Mouse (Mus musculus) embryonic facial prominence, embryonic 10.5 days (tissue): ENCODE data around the gene Cyct. TPM values are rescaled to one million over a fixed set of nuclear protein-coding genes. Genes with fewer than 3 reads are reported as not detected.

Source experiments
- DNase-seq: peaks from one replicate; pipeline ENCODE4 v3.0.0-alpha.2; 2017; ENCODE audit warnings: low spot score
- H3K27ac ChIP-seq: fragments of 300-500 bp; sonication (generic); replicated peaks from 2 replicates; pipeline ENCODE4 v1.5.1; 2016; ENCODE audit warnings: mild to moderate bottlenecking
- H3K27me3 ChIP-seq: fragments of 300-500 bp; sonication (generic); replicated peaks from 2 replicates; pipeline ENCODE4 v1.6.1; 2016; ENCODE audit warnings: low read depth, mild to moderate bottlenecking; ENCODE audit not compliant: poor library complexity, severe bottlenecking
- H3K36me3 ChIP-seq: fragments of 300-500 bp; sonication (generic); replicated peaks from 2 replicates; pipeline ENCODE4 v1.6.1; 2016; ENCODE audit warnings: mild to moderate bottlenecking, moderate library complexity
- H3K4me1 ChIP-seq: fragments of 300-500 bp; sonication (generic); 2 replicates; pipeline ENCODE4 v1.6.1; 2016
- H3K4me3 ChIP-seq: fragments of 300-500 bp; sonication (generic); 2 replicates; pipeline ENCODE4 v1.5.1; 2016; ENCODE audit warnings: mild to moderate bottlenecking, moderate library complexity
- H3K9me3 ChIP-seq: fragments of 300-500 bp; sonication (generic); 2 replicates; pipeline ENCODE4 v1.6.1; 2016; ENCODE audit warnings: mild to moderate bottlenecking
- WGBS: fragments of 180-500 bp; shearing (Covaris S2); methylation state at CpG from one replicate; pipeline ENCODE4 v1.1.7; 2016; 5-methylcytosine and 5-hydroxymethylcytosine counted together
- polyA plus RNA-seq: library from polyadenylated mRNA; unstranded; fragments of >200 nt; fragmentation: Nextera tagmentation; extraction: Ambion mirVana; gene quantifications from 2 replicates; pipeline ENCODE4 v1.2.1, GENCODE M21; 2016

Cyct gene
- polyA plus RNA-seq, result not detected in 2 replicates

- Histone ChIP-seq H3K4me3 (no peak within 1 kb of the TSS), H3K4me1 (no peaks in the 10 kb centered on the region), H3K27ac (no peak within 1 kb of the TSS), H3K36me3 (no peaks in the 10 kb centered on the region), H3K9me3 (no peaks in the 10 kb centered on the region), H3K27me3 (no peaks in the 10 kb centered on the region)
- no peak for DNase-seq
- 89% methylated on average over 11 of the region's 11 CpGs for WGBS
These were observed at the start of gene Cyct for GRCm38 (mm10) chr2:76360226-76360625. Gene Cyct (minus strand): TSS chr2:76360450.

DNA sequence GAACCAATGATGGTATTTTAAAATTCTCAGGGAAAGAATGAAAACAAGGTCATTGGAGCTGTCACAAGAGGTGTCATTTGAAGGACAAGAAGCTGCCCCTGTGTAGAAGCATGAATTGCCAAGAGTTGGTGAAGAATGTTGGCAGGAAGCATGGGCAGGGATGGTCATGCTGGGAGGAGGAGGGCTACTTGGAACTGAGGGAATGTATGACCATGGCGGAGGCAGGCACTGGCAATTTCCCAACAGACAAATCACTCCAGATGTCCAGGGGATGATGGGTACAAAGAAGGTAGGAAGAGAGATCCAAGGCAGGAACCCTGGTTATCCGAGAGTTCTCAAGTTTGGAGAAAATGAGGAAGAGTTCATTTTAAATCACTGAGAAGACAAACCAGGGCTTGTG lies 49.7 kb upstream of the Cyct start:
- Histone ChIP-seq H3K36me3 (no peaks in the 10 kb centered on the region; the same call in 1 of the 2 replicates), H3K9me3 (no peaks in the 10 kb centered on the region), H3K27ac (no peak overlapping the region), H3K4me1 (peaks cover 18% of the 10 kb centered on the region), H3K4me3 (no peak overlapping the region), H3K27me3 (peaks cover 14% of the 10 kb centered on the region)
- DNase-seq, result no peak
- 90% methylated on average over 2 of the region's 2 CpGs for WGBS

- Histone ChIP-seq H3K36me3 (no peaks in the 10 kb centered on the region; the same call in 1 of the 2 replicates), H3K27me3 (peaks cover 19% of the 10 kb centered on the region), H3K9me3 (no peaks in the 10 kb centered on the region), H3K27ac (no peak overlapping the region), H3K4me3 (no peak overlapping the region), H3K4me1 (peaks cover 18% of the 10 kb centered on the region)
- 67% methylated on average over 1 of the region's 1 CpGs for WGBS
- DNase-seq, result no peak
These were observed 49.3 kb upstream of the Cyct start for GRCm38 (mm10) chr2:76409526-76409925.

DNA sequence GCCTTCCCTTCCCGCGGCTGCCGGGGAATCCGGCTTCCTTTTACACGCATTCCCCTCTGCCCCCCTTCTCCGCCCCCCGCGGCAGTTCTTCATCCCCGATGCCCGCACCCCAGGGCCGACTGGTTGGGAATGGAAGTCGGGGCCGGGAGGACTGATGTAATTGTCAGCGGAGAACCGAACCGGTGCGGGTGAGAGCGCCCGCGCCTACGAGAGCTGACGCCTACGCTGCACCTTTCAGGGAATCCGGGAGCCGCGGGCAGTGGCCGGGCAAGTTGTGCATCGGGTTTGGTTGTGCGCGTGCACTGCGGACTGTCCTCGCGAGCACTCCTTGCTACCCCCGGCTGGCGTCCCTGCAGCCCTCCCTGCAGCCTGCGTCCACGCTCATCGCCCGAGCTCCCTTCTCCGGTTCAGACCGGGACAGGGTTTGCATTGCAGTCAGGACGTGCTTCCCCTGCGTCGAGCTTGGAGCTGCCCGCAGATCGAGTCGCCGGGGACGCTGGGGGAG lies 46.7 kb upstream of the Cyct start:
- peak; percentile 83 for DNase-seq
- peak overlapping the region; percentile 94 for H3K4me3 ChIP-seq
- H3K9me3 ChIP-seq, result no peaks in the 10 kb centered on the region
- H3K27me3 ChIP-seq, result peaks cover 39% of the 10 kb centered on the region
- under 1% methylated on average over 49 of the region's 49 CpGs for WGBS
- H3K4me1 ChIP-seq, result peaks cover 18% of the 10 kb centered on the region
- peak overlapping the region; percentile 87 for H3K27ac ChIP-seq
- no peaks in the 10 kb centered on the region for H3K36me3 ChIP-seq

DNA sequence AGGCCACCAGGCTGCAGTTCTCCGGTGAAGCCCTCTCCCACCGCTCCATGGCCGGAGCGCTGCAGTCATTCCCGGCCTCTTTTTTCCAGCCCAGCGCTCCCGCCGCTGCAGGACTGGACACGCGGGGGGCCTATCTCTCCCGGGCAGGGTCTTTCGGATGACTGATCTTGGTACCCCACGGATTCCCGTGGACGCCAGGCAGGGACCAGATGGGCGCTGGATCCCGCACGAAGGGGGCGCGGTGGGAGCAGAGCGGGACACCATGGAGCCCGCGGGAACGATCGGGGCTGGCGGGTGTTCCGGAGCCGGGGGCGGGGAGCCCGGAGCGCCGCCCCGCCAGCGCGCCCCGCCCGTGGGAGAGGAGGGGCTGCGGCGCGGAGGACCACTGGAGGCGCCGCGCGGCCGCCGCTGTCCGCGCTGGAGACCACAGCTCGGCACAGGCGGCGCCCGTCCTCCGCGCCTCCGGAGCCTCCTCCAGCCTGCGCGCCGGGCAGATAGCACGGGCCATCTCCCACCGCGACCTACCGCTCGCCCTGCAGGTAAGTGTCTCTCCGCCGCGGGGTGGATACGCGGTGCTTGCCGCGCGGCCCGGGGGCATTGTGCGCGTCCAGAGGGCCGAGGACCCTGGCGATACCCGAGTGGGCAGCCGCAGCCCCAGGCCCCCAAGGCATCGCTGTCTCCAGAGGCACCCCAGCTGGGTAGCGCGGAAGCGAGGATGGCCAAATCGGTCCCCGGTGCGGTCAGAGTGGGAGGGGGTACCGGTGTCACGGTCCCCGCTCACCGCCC lies 46.1 kb upstream of the Cyct start, which contains the start of gene Osbpl6:
Osbpl6 (plus strand) TSS at position 358 of the 786 bp plus-strand sequence.
- Histone ChIP-seq H3K4me3 (peak within 1 kb of the TSS; percentile 94), H3K36me3 (no peaks in the 10 kb centered on the region), H3K9me3 (no peaks in the 10 kb centered on the region), H3K4me1 (peaks cover 18% of the 10 kb centered on the region), H3K27ac (peak within 1 kb of the TSS; percentile 87), H3K27me3 (peaks cover 39% of the 10 kb centered on the region)
- DNase-seq, result peak; percentile 85
- under 1% methylated on average over 88 of the region's 89 CpGs for WGBS

DNA sequence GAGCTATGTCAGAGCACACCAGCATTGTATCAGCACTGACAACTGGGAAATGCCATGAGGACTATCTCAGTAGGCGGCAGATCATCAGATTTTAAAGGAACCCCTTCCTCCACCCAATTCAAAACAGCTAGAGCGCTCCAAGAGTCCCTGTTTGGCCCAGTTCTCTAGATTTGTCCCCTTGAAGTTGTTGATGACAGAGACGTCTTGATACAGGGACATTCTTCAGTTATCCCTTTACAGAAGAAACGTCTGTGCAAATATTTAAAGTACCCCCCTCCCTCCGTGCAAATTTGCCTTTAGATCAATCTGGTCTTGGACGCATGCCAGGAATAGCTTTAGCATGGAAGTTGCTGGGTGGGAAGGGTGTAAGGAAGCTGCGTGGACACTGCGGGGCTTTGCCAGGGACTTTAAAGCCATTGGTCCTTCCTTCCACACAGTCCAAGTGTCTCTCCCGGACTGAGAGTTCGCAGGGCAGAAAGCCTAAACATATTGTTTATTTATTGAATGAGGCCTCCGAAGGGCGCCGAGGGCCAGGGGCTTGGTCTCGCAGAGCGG lies 45.4 kb upstream of the Cyct start:
- Histone ChIP-seq H3K4me3 (peak overlapping the region; percentile 94), H3K27me3 (peaks cover 39% of the 10 kb centered on the region), H3K4me1 (peaks cover 18% of the 10 kb centered on the region), H3K9me3 (no peaks in the 10 kb centered on the region), H3K27ac (peak overlapping the region; percentile 87), H3K36me3 (no peaks in the 10 kb centered on the region)
- no peak for DNase-seq
- WGBS, result 4% methylated on average over 15 of the region's 15 CpGs

DNA sequence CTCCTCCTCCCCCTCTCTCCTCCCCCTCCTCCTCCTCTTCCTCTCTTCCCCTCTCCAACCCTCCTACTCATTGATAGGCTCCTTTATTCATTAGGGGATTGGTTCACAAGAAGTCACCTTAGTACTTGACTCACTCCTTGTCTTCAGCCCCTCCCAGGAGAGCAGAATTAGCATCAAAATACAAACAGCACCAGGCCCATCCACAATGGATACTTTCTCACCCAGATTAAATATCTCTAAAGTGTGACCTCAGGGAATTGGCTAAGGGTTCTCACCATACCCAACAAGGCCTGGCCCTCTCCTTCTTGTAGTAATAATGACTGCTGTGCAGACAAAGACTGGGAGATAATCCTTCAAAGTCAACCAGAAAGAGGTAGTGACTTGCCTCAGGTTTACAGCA lies 39.9 kb upstream of the Cyct start:
- Histone ChIP-seq H3K4me3 (no peak overlapping the region), H3K9me3 (no peaks in the 10 kb centered on the region)

DNA sequence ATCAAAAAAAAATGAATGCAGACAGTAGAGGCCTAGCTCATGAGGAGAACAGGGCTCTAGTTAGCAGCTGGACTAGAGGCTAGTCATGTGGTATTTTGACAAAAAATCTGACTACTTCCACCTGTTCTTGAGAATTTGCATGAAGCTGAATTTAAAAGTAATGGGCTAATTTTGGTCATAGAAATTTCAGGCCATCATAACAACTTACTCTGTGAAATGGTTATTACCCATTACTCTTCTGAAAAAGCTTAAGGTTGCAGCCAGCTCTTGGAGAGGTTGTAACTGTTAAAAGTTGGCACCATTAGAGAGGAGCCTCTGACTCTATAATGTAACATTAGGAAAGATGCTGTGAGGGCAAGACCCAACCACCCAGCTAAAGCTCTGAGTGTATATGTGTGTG lies 26.3 kb upstream of the Cyct start:
- Histone ChIP-seq H3K9me3 (no peaks in the 10 kb centered on the region), H3K36me3 (peaks cover 56% of the 10 kb centered on the region), H3K27ac (no peak overlapping the region), H3K27me3 (no peaks in the 10 kb centered on the region), H3K4me1 (no peaks in the 10 kb centered on the region), H3K4me3 (no peak overlapping the region)
- no peak for DNase-seq

More for the DNA sequence above, 39.9 kb upstream of the Cyct start:
- no peak overlapping the region for H3K27ac ChIP-seq
- H3K4me1 ChIP-seq, result peaks cover under 1% of the 10 kb centered on the region
- H3K27me3 ChIP-seq, result peaks cover 27% of the 10 kb centered on the region
- no peaks in the 10 kb centered on the region for H3K36me3 ChIP-seq
- DNase-seq, result no peak

GRCm38 (mm10) chr2:76378646-76379045 lies 18.4 kb upstream of the Cyct start:
- Histone ChIP-seq H3K4me1 (no peaks in the 10 kb centered on the region), H3K27me3 (no peaks in the 10 kb centered on the region), H3K27ac (no peak overlapping the region), H3K4me3 (no peak overlapping the region), H3K36me3 (peaks cover 98% of the 10 kb centered on the region), H3K9me3 (no peaks in the 10 kb centered on the region)
- 95% methylated on average over 19 of the region's 19 CpGs for WGBS
- no peak for DNase-seq

- no peak overlapping the region for H3K4me3 ChIP-seq
- H3K4me1 ChIP-seq, result peaks cover 8% of the 10 kb centered on the region
- no peak overlapping the region for H3K27ac ChIP-seq
- H3K9me3 ChIP-seq, result no peaks in the 10 kb centered on the region
- WGBS, result 95% methylated on average over 6 of the region's 6 CpGs
- no peaks in the 10 kb centered on the region for H3K27me3 ChIP-seq
- DNase-seq, result no peak
- peaks cover 80% of the 10 kb centered on the region for H3K36me3 ChIP-seq
These were observed 14.4 kb upstream of the Cyct start for GRCm38 (mm10) chr2:76374544-76375206.

- H3K27me3 ChIP-seq, result no peaks in the 10 kb centered on the region
- no peak overlapping the region for H3K27ac ChIP-seq
- no peak overlapping the region for H3K4me3 ChIP-seq
- H3K9me3 ChIP-seq, result no peaks in the 10 kb centered on the region
- no peak for DNase-seq
- peaks cover 56% of the 10 kb centered on the region for H3K36me3 ChIP-seq
- 90% methylated on average over 4 of the region's 4 CpGs for WGBS
- peaks cover 8% of the 10 kb centered on the region for H3K4me1 ChIP-seq
These were observed 12.0 kb upstream of the Cyct start for GRCm38 (mm10) chr2:76372244-76372643.

GRCm38 (mm10) chr2:76370656-76370922 lies 10.3 kb upstream of the Cyct start:
- WGBS, result 2% methylated on average over 7 of the region's 7 CpGs
- Histone ChIP-seq H3K27ac (peak overlapping the region; percentile 82), H3K27me3 (no peaks in the 10 kb centered on the region), H3K4me3 (peak overlapping the region; percentile 69), H3K9me3 (no peaks in the 10 kb centered on the region), H3K4me1 (peaks cover 8% of the 10 kb centered on the region), H3K36me3 (peaks cover 40% of the 10 kb centered on the region)
- no peak for DNase-seq
